Mouse (Mus musculus) lung, adult 2 months (tissue): ENCODE measurements around the gene Med16.

Experiments
- CTCF ChIP-seq: fragments of 200-500 bp; IDR thresholded peaks from 2 replicates; pipeline ENCODE4 v1.5.1; 2011; ENCODE audit warnings: mild to moderate bottlenecking, low read length, control low read depth; ENCODE audit not compliant: insufficient read depth
- POLR2A ChIP-seq: fragments of 200-500 bp; IDR thresholded peaks from 2 replicates; pipeline ENCODE4 v1.6.1; 2011; ENCODE audit warnings: low read depth, mild to moderate bottlenecking, control low read depth, low read length, borderline replicate concordance; ENCODE audit errors: extremely low read depth

GRCm38 (mm10) chr10:79912412-79912811 lies 3.7 kb upstream of the Med16 start:
- TF ChIP-seq POLR2A (no peak), CTCF (no peak)
